Comparison of ENCODE assay signal across 8 mouse cellular contexts in the genomic region with DNA sequence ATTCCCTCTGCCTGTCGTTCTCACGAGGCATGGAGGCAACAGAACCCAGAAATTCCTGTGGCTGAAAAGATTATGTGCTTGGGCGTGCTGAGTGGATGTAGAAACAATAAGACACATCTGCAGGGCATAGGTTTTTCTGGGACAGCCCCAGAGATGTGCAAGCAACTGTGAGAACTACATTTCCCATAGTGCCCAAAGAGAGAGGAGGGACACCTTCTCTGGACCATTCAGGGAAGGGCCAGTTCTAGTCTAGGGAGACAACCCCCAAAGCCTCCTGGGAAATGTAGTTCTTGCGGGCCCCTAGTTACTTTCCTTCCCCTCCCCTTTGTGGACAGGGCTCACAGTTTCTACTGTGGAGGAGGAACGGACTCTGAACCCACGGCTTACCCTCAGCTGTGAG. TPM values are rescaled to one million over a fixed set of nuclear protein-coding genes. Genes with fewer than 3 reads are reported as not detected.
DNase-seq lines count a peak whose midpoint lies in the region; ATAC-seq and TF ChIP-seq lines count a peak whose summit lies in the region.

No protein-coding gene starts in this region.

- peaks cover 32% of the 10 kb centered on the region for H3K27me3 ChIP-seq in forebrain, postnatal 0 days (ENCODE audit: insufficient read depth, low read length)
- H3K27me3 ChIP-seq in hindbrain, postnatal 0 days (ENCODE audit: insufficient read depth, low read length): peaks cover 37% of the 10 kb centered on the region
- H3K27me3 ChIP-seq in liver, embryonic 14.5 days (ENCODE audit: control insufficient read depth, insufficient read depth, low read length): peaks cover 13% of the 10 kb centered on the region
- peaks cover 30% of the 10 kb centered on the region for H3K27me3 ChIP-seq in neural tube, embryonic 14.5 days (ENCODE audit: control insufficient read depth, insufficient read depth, low read length)

- H3K27ac ChIP-seq in forebrain, postnatal 0 days (ENCODE audit: low read depth, low read length): no peak overlapping the region
- no peak overlapping the region for H3K27ac ChIP-seq in hindbrain, postnatal 0 days
- no peak overlapping the region for H3K27ac ChIP-seq in liver, embryonic 14.5 days
- no peak overlapping the region for H3K27ac ChIP-seq in neural tube, embryonic 14.5 days (ENCODE audit: low read depth, low read length)

- no peak overlapping the region for H3K4me2 ChIP-seq in forebrain, postnatal 0 days (ENCODE audit: low read depth)
- H3K4me2 ChIP-seq in hindbrain, postnatal 0 days (ENCODE audit: low read depth, low read length): no peak overlapping the region
- H3K4me2 ChIP-seq in liver, embryonic 14.5 days (ENCODE audit: low read depth): no peak overlapping the region
- no peak overlapping the region for H3K4me2 ChIP-seq in neural tube, embryonic 14.5 days (ENCODE audit: low read depth, low read length)

- TF ChIP-seq CTCF in forebrain, postnatal 0 days (IDR thresholded peaks at IDR 0.05; ENCODE audit: low read depth): no peak
- no peak for TF ChIP-seq CTCF in hindbrain, postnatal 0 days (IDR thresholded peaks at IDR 0.05; ENCODE audit: low read depth)
- no peak for TF ChIP-seq CTCF in liver, embryonic 14.5 days (IDR thresholded peaks at IDR 0.05; ENCODE audit: low read depth)

- H3K36me3 ChIP-seq in forebrain, postnatal 0 days (ENCODE audit: insufficient read depth): no peaks in the 10 kb centered on the region; the same call in 1 of the 2 replicates
- H3K36me3 ChIP-seq in hindbrain, postnatal 0 days (ENCODE audit: insufficient read depth, low read length): no peaks in the 10 kb centered on the region
- H3K36me3 ChIP-seq in liver, embryonic 14.5 days (replicated peaks; ENCODE audit: control insufficient read depth, insufficient read depth, low read depth): no peaks in the 10 kb centered on the region
- H3K36me3 ChIP-seq in neural tube, embryonic 14.5 days (ENCODE audit: control insufficient read depth, insufficient read depth, low read length): no peaks in the 10 kb centered on the region

- no peak for TF ChIP-seq EP300 in liver, embryonic 14.5 days (IDR thresholded peaks at IDR 0.05; ENCODE audit: low read depth)

- ATAC-seq in forebrain, postnatal 0 days: peak; percentile 86
- peak; percentile 68 for ATAC-seq in hindbrain, postnatal 0 days
- peak; percentile 58; the same call in 1 of the 2 replicates for ATAC-seq in liver, embryonic 14.5 days (ENCODE audit: insufficient read depth)
- peak; percentile 77; the same call in 1 of the 2 replicates for ATAC-seq in neural tube, embryonic 14.5 days (ENCODE audit: low read depth)

- H3K4me1 ChIP-seq in forebrain, postnatal 0 days (ENCODE audit: insufficient read depth): no peaks in the 10 kb centered on the region
- H3K4me1 ChIP-seq in hindbrain, postnatal 0 days (ENCODE audit: insufficient read depth, low read length): peaks cover 12% of the 10 kb centered on the region; the same call in 1 of the 2 replicates
- H3K4me1 ChIP-seq in liver, embryonic 14.5 days (replicated peaks; ENCODE audit: control insufficient read depth in 2 of 2, insufficient read depth in 2 of 2, low read length in 1 of 2): peaks cover 3 to 6% of the 10 kb centered on the region in 2 experiments; a peak in 3 of 4 replicates
- 0 out of 2 replicates have a peak, but pooled peaks cover 2% of the 10 kb centered on the region for H3K4me1 ChIP-seq in neural tube, embryonic 14.5 days (ENCODE audit: control insufficient read depth, insufficient read depth, low read length)

- peak; percentile 97 for DNase-seq in heart, adult 11 months
- DNase-seq in heart, postnatal 25 days (ENCODE audit: low spot score): no peak
- DNase-seq in adipocyte (ENCODE audit: low spot score): peak; percentile 5
- peak; percentile 50 for DNase-seq in forebrain, postnatal 0 days
- DNase-seq in hindbrain, postnatal 0 days (ENCODE audit: low spot score): peak; percentile 77
- DNase-seq in liver, embryonic 14.5 days (ENCODE audit: low read depth in 3 of 3, low spot score in 3 of 3): peak; percentile 49 to 63 (median 59)
- no peak for DNase-seq in right cerebral cortex, postnatal 25 days

- no peak overlapping the region for H3K4me3 ChIP-seq in forebrain, postnatal 0 days (ENCODE audit: low read depth, low read length)
- no peak overlapping the region for H3K4me3 ChIP-seq in hindbrain, postnatal 0 days (ENCODE audit: low read length)
- no peak overlapping the region for H3K4me3 ChIP-seq in liver, embryonic 14.5 days (ENCODE audit: insufficient read depth in 1 of 2, low read depth in 2 of 2, low read length in 2 of 2)
- no peak overlapping the region for H3K4me3 ChIP-seq in neural tube, embryonic 14.5 days (ENCODE audit: low read depth, low read length)

- no peak overlapping the region for H3K9ac ChIP-seq in forebrain, postnatal 0 days
- no peak overlapping the region for H3K9ac ChIP-seq in hindbrain, postnatal 0 days (replicated peaks; ENCODE audit: low read length)
- no peak overlapping the region for H3K9ac ChIP-seq in liver, embryonic 14.5 days (replicated peaks)
- H3K9ac ChIP-seq in neural tube, embryonic 14.5 days (replicated peaks; ENCODE audit: low read depth, low read length): no peak overlapping the region

- no peaks in the 10 kb centered on the region for H3K9me3 ChIP-seq in forebrain, postnatal 0 days (ENCODE audit: low read length)
- H3K9me3 ChIP-seq in hindbrain, postnatal 0 days (ENCODE audit: low read length): no peaks in the 10 kb centered on the region
- no peaks in the 10 kb centered on the region for H3K9me3 ChIP-seq in liver, embryonic 14.5 days (ENCODE audit: control insufficient read depth, low read length)
- H3K9me3 ChIP-seq in neural tube, embryonic 14.5 days (ENCODE audit: control insufficient read depth, low read length): no peaks in the 10 kb centered on the region

- 56% methylated on average over 6 of the region's 6 CpGs for WGBS in forebrain, postnatal 0 days
- 50% methylated on average over 6 of the region's 6 CpGs for WGBS in hindbrain, postnatal 0 days
- WGBS in liver, embryonic 14.5 days (ENCODE audit: insufficient replicate concordance): 27% methylated on average over 6 of the region's 6 CpGs
- 51% methylated on average over 6 of the region's 6 CpGs for WGBS in neural tube, embryonic 14.5 days

- intact Hi-C loops in heart, postnatal 25 days (cut with DNase I): no loop called here

RNA-seq across cellular contexts. Expression of a gene that starts 2.5 kb away (rescaled TPM):
- total RNA-seq in heart, postnatal 25 days (2021): under 1 TPM; 0.50 to 0.57 TPM
- 0.15 TPM in 1 of 2 replicates, not detected in the other for total RNA-seq in forebrain, postnatal 0 days (2014; rRNA removed)
- polyA plus RNA-seq in forebrain, postnatal 0 days (2015; fragmentation: Nextera tagmentation; extraction: Ambion mirVana): not detected in 2 replicates
- total RNA-seq in hindbrain, postnatal 0 days (2014; rRNA removed): 0.11 and 0.73 TPM in 2 replicates
- not detected in 2 replicates for polyA plus RNA-seq in hindbrain, postnatal 0 days (2015; fragmentation: Nextera tagmentation; extraction: Ambion mirVana)
- 0.38 and 0.59 TPM in 2 replicates for polyA plus RNA-seq in liver, embryonic 14.5 days (2012; rRNA removed)
- 0.06 and 0.15 TPM in 2 replicates for polyA plus RNA-seq in liver, embryonic 14.5 days (2014; fragmentation: Nextera tagmentation; extraction: Ambion mirVana)
- polyA plus RNA-seq in neural tube, embryonic 14.5 days (2014; fragmentation: Nextera tagmentation; extraction: Ambion mirVana): not detected in 2 replicates

RNA-seq across cellular contexts. Expression of a gene that starts 20.6 kb away (rescaled TPM):
- under 1 TPM; 0.08 to 0.17 TPM for total RNA-seq in heart, postnatal 25 days (2021)
- 0.38 and 1.2 TPM in 2 replicates for total RNA-seq in forebrain, postnatal 0 days (2014; rRNA removed)
- polyA plus RNA-seq in forebrain, postnatal 0 days (2015; fragmentation: Nextera tagmentation; extraction: Ambion mirVana): 19.4 and 24.8 TPM in 2 replicates
- 1.0 and 1.2 TPM in 2 replicates for total RNA-seq in hindbrain, postnatal 0 days (2014; rRNA removed)
- polyA plus RNA-seq in hindbrain, postnatal 0 days (2015; fragmentation: Nextera tagmentation; extraction: Ambion mirVana): 20.3 and 21.0 TPM in 2 replicates
- polyA plus RNA-seq in liver, embryonic 14.5 days (2012; rRNA removed): 0.09 and 0.11 TPM in 2 replicates
- 0.04 TPM in 1 of 2 replicates, not detected in the other for polyA plus RNA-seq in liver, embryonic 14.5 days (2014; fragmentation: Nextera tagmentation; extraction: Ambion mirVana)
- 8.5 and 9.4 TPM in 2 replicates for polyA plus RNA-seq in neural tube, embryonic 14.5 days (2014; fragmentation: Nextera tagmentation; extraction: Ambion mirVana)

RNA-seq across cellular contexts. Expression of a gene that starts 20.7 kb away (rescaled TPM):
- 10 to 100 TPM; 44.6 to 49.1 TPM for total RNA-seq in heart, postnatal 25 days (2021)
- total RNA-seq in forebrain, postnatal 0 days (2014; rRNA removed): 24.2 and 25.8 TPM in 2 replicates
- 24.3 and 26.8 TPM in 2 replicates for polyA plus RNA-seq in forebrain, postnatal 0 days (2015; fragmentation: Nextera tagmentation; extraction: Ambion mirVana)
- total RNA-seq in hindbrain, postnatal 0 days (2014; rRNA removed): 36.3 and 43.8 TPM in 2 replicates
- polyA plus RNA-seq in hindbrain, postnatal 0 days (2015; fragmentation: Nextera tagmentation; extraction: Ambion mirVana): 24.4 and 25.3 TPM in 2 replicates
- polyA plus RNA-seq in liver, embryonic 14.5 days (2012; rRNA removed): 14.8 and 16.5 TPM in 2 replicates
- polyA plus RNA-seq in liver, embryonic 14.5 days (2014; fragmentation: Nextera tagmentation; extraction: Ambion mirVana): 24.8 and 27.3 TPM in 2 replicates
- 26.4 and 27.9 TPM in 2 replicates for polyA plus RNA-seq in neural tube, embryonic 14.5 days (2014; fragmentation: Nextera tagmentation; extraction: Ambion mirVana)

RNA-seq across cellular contexts. Expression of a gene that starts 28.3 kb away (rescaled TPM):
- not detected for total RNA-seq in heart, postnatal 25 days (2021)
- total RNA-seq in forebrain, postnatal 0 days (2014; rRNA removed): 0.23 and 0.33 TPM in 2 replicates
- 0.67 and 1.3 TPM in 2 replicates for polyA plus RNA-seq in forebrain, postnatal 0 days (2015; fragmentation: Nextera tagmentation; extraction: Ambion mirVana)
- total RNA-seq in hindbrain, postnatal 0 days (2014; rRNA removed): 1.3 and 1.4 TPM in 2 replicates
- 1.2 and 1.3 TPM in 2 replicates for polyA plus RNA-seq in hindbrain, postnatal 0 days (2015; fragmentation: Nextera tagmentation; extraction: Ambion mirVana)
- 0.03 TPM in 1 of 2 replicates, not detected in the other for polyA plus RNA-seq in liver, embryonic 14.5 days (2012; rRNA removed)
- not detected in 2 replicates for polyA plus RNA-seq in liver, embryonic 14.5 days (2014; fragmentation: Nextera tagmentation; extraction: Ambion mirVana)
- 0.16 TPM in 1 of 2 replicates, not detected in the other for polyA plus RNA-seq in neural tube, embryonic 14.5 days (2014; fragmentation: Nextera tagmentation; extraction: Ambion mirVana)

Comparison
In these comparisons a context has a peak if more than half of its experiments do, and no peak if none do; other contexts are left out.
1. DNase-seq: peak in heart, adult 11 months (single experiment), adipocyte (single experiment), forebrain, postnatal 0 days (single experiment), hindbrain, postnatal 0 days (single experiment) and liver, embryonic 14.5 days (3 of 3); none in heart, postnatal 25 days (single experiment) and right cerebral cortex, postnatal 25 days (single experiment).
2. Peak in every context shown above with its lines, with median percentiles within 50 percentile points of each other: ATAC-seq.